Mouse (Mus musculus) c-Kit-negative CD71-positive TER-119-positive erythroid progenitor cells, embryonic 14.5 days (primary cell): Measurements from ENCODE around the gene Doc2a.

Experiments used
- DNase-seq: peaks from one replicate; pipeline ENCODE4 v3.0.0-alpha.2; 2013; ENCODE audit warnings: low read depth, low spot score

Doc2a gene

GRCm38 (mm10) chr7:126847116-126847420, at the start of gene Doc2a:
Gene Doc2a, plus strand, starts transcription at chr7:126847416.
- no peak for DNase-seq

GRCm38 (mm10) chr7:126798127-126799049, 48.8 kb upstream of the Doc2a start:
- DNase-seq = no peak

- DNase-seq = peak; percentile 79
Measured at GRCm38 (mm10) chr7:126799050-126799467, 48.2 kb upstream of the Doc2a start.

DNA sequence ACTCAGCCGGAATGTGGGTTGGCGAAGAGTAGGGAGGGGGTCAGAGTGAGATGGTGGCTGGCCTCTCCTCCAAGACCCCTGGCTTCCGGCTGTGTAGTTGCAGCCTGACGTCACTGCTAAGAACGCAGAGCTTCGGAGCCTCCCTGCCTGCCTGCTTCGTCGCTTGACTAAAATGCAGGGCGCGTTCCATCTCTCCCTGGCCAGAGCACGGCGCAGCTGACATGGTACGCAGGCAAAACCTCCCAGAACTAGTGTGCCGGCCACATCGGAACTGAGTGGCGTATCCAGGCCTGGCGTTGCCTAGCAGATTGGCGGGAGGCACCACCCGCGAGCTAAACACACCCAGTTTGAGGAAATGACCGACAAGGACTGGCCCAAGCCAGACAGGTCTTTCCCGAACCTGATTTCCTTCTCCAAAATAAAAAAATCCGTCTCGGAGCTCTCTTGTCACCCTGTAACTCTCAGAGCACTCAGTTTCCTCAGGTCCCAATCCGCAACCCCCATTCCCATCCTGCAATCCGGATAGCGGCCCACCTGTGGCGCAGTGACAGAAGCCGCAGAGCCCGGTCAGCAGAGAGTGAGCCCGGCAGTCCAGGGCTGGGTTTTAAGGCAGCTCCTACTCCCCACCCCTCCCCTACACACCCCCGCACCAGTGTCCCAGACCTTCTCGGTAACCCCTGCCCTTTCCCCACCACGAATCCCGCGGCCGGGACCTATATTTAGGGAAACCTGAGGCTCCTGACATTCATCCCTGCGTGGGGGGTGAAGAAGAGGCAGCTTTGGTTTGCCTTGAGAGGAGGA, 47.5 kb upstream of the Doc2a start:
- no peak for DNase-seq

DNA sequence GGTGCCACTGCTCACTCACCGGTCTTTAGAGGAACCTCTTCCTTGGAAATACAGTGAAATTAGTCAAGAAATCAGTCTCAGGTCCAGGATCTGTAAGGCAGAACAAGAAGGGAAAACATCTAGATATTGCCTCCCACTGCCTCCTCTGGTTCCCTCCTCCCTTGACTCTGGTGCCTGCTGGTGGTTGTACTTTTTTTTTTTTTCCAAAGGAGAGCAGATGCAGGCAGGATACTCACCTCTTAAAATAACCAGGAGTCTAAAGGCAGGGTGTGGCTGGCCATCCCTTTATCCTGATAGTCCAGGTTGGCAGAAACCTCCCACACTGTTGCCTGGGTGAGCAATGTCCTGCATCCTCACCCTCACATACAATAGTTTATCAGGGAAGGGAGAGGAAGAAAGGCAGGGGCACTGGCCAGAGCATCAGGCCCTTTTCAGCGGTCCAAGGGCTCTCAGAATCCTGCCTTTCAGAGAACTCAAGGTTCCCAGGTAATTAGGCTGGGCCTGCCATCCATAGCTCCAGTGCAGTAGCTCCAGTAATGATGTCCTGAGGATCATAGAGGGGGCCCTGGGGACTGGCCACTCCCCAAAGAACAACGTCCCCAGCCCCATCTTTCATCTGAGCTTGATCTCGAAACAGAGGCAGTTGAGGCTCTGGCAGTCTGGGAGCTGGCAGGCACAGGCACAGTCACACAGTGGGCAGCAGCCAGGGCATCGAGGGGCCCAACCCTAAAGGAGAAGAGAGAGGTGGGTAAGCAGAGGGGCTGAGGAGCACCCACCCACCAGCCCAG, 46.8 kb upstream of the Doc2a start:
- no peak for DNase-seq

- no peak for DNase-seq
Measured at GRCm38 (mm10) chr7:126801057-126801422, 46.2 kb upstream of the Doc2a start.

DNA sequence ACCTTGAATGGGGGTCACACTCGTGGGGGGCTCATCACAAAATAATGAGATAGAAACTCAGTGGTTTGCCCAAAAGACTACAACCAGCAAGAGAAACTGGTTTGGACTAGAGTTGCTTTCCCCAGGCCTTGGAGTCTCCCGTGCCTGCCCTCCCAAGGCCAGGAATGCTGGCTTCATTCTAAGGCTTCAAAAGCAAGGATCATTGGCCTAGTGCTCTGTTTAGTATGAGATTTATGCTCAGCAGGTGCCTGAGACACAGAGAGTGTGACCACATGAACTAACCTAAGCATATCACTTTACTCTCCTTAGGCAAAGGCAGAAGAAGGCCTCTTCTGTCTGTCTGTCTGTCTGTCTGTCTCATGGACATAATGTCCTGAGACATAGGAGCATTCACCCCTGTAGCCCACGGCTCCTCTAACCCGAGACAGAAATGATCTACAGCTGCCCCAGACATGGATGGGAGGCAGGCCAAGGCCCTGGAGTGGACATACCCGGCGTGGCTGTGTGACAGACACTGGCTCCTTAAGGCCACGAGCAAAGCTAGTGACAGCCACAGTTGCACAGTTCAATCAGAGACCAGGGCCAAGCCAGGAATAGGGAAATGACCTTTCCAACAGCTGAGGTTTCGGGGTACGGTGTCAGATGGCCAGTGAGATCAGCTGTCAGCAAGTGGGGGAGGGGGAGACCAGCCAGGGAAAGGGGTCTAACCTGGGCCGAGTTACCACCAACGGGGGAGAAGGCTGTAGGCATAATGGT, 44.9 kb upstream of the Doc2a start:
- DNase-seq = no peak

GRCm38 (mm10) chr7:126803181-126803580, 44.0 kb upstream of the Doc2a start:
- no peak for DNase-seq

DNA sequence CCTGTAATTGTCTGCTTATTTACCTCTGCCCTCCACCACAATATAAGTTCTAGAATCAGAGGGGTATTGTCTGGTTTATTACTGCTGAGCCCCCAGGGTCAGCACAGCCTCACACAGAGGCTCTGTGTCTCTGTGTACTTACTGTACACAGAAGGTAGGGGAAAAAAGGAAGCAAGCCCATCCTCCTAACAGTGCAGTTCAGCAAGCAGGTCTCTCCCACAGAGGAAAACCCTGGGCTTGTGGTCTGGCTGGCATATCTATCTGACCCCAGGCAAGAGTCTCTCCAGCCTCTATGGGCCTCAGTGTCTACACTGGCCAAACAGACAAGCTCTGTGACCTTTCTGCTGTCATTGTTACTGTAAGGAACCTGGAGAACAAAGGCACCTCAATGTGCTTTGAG, 43.5 kb upstream of the Doc2a start:
- no peak for DNase-seq

GRCm38 (mm10) chr7:126806956-126807355, 40.3 kb upstream of the Doc2a start:
- no peak for DNase-seq

DNA sequence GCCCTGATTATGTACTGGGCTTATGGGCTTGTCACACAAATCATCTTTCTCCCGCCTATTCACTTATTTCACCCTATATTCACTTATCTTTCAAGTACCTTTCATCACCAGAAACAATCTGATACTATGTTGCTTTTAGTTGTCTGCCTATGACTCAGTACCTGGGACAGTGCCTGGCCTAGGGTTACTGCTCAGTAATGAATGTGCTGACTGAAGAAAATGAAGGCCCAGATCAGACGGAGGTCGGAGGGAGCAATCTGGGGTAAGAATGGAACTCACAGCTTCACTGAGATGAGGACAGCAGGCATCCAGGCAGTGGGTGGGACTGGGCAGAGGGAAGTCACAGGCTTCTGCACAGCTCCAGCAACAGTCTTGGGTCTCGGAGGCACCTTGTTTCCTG, 39.8 kb upstream of the Doc2a start:
- no peak for DNase-seq

DNA sequence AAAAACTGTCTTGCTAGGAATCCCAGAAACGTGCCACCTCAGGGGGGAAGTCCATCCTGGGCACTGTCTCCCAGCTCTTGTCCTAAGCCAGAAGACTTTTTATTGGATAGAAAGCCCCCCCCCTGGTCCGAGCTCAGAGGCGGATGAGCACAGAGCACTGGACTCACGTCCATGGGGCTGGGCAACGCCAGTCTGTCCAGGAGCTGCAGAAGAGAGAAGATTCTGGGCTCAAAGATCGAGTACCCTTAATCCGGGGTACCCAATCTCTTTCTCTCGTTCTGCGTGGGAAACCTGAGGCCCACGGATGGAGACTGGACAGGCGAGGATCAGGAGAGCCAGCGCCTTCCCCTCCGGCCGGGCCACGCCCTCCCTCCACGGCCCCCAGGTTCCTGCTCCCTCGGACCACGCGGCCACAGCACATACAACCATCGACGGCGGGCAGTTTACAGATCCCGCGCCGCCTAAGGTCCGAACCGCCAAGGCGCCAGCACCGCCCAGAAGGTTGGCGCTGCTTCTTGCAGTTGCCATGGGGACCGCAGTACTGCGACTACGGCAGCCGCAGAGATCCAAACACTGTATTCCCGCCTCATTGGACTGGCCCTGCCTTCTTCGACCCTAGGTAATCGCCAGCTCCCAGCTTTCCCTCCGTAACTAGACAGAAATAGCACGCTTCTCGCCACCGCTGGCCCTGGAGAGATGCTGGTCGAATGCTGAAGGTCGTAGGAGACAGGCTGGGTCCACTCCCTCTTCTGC, 38.3 kb upstream of the Doc2a start:
- DNase-seq = peak; percentile 61

DNA sequence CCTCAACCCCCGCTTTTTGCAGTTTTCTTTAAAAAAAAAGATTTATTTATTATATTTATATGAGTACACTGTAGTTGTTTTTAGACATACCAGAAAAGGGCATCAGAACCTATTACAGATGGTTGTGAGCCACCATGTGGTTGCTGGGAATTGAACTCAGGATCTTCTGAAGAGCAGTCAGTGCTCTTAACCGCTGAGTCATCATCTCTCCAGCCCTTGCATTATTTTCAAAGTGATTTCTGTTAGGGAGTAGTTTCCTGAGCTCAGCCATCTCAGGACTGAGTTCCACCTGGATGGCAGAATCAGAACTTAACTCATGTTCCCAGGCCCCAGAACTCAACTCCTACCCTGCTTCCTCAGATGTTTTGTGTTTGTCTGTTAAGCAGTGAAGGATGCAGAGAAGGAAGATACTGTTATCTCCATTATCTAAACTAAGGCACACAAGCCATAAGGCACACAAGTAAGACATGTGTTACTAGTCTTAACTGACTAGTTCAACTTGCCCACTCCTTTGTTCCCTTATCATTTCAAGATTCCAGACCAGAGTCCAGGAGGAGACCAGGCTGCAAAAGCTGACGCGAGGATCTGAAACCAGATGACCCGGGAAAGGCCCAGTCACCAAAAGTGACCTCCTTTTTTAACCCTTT, 37.4 kb upstream of the Doc2a start:
- no peak for DNase-seq

DNA sequence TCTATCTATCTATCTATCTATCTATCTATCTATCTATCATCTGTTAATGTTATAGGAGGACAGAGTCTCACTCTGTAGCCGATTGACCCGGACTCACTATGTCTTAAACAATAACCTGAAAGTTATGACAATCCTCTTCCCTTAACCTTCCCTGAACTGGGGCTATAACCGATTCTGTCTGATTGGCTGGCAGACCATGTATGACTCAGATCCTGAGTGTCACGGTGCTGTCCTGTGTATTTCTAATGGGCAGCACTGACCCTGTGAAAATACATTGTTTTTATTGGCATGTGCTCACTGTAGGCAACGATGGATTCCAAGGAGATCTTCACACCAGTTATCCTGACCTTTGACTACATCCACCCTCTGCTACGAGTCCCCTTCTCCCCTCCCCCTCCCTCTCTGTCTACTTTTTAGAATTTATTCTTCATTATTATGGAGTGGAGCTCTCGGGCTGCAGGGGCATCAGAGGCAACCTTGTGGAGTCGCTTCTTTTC, 31.4 kb upstream of the Doc2a start:
- no peak for DNase-seq

- DNase-seq = no peak
Measured at GRCm38 (mm10) chr7:126816494-126816893, 30.7 kb upstream of the Doc2a start.

GRCm38 (mm10) chr7:126817595-126817994, 29.6 kb upstream of the Doc2a start:
- no peak for DNase-seq

- no peak for DNase-seq
Measured at GRCm38 (mm10) chr7:126818818-126819217, 28.4 kb upstream of the Doc2a start.

DNA sequence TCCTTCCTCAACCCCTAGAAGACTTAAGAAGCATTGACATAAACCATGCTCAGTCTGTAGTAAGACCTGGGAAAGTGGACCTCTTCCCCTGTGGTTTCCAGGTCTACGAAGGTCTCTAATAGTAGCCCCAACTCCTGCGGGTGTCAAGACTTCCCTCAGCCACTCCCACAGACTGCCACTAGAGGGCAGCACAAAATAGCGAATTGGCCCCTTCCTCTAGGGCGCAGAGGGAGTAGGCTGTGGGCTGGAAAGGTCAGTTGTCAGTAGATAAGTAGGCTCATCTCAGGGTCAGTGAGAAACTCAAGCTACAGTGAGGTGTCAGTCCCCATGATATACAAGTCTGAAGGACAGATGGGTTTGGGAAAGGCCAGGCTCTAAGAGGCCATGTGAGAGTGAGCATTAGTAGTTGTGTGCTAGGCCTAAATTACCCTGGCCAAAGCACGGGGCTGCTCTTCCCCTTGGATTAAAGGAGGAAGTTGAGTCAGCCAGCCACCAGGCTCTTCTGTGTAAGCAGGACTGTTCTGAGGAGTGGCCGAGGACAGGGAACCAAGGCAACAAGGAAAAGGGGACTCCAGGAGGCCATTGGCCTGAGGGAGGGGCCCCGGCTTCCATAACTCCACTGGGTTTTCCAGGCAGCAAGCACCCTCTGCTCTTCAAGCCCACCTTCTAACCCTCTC, 25.2 kb upstream of the Doc2a start:
- peak; percentile 63 for DNase-seq

GRCm38 (mm10) chr7:126822741-126823140, 24.5 kb upstream of the Doc2a start:
- DNase-seq = no peak
